Mouse (Mus musculus) limb, embryonic 13.5 days (tissue): Measurements from ENCODE around the gene Slc36a2. TPM values are rescaled to one million over a fixed set of nuclear protein-coding genes. Genes with fewer than 3 reads are reported as not detected.

Experiments
- ATAC-seq: fragments of 200-750 bp; cut with Nextera tagmentation; 2 replicates; pipeline ENCODE4 v1.8.0; 2017; ENCODE audit warnings: low read depth, moderate number of reproducible peaks, moderate TSS enrichment; ENCODE audit not compliant: low FRiP score
- H3K27ac ChIP-seq: fragments of 300-500 bp; sonication (generic); 2 replicates; pipeline ENCODE4 v1.5.1; 2015; ENCODE audit warnings: inconsistent platforms, mild to moderate bottlenecking, moderate library complexity
- H3K27me3 ChIP-seq: fragments of 300-500 bp; sonication (generic); 2 replicates; pipeline ENCODE4 v1.6.1; 2015; ENCODE audit warnings: mild to moderate bottlenecking, inconsistent platforms
- H3K36me3 ChIP-seq: fragments of 300-500 bp; sonication (generic); 2 replicates; pipeline ENCODE4 v1.6.1; 2015; ENCODE audit warnings: inconsistent platforms, mild to moderate bottlenecking, moderate library complexity
- H3K4me1 ChIP-seq: fragments of 300-500 bp; sonication (generic); 2 replicates; pipeline ENCODE4 v1.6.1; 2015; ENCODE audit warnings: inconsistent platforms
- H3K4me2 ChIP-seq: fragments of 300-500 bp; sonication (generic); replicated peaks from 2 replicates; pipeline ENCODE4 v1.6.1; 2015; ENCODE audit warnings: inconsistent platforms, mild to moderate bottlenecking, moderate library complexity
- H3K4me3 ChIP-seq: fragments of 300-500 bp; sonication (generic); 2 replicates; pipeline ENCODE4 v1.5.1; 2015; ENCODE audit warnings: moderate library complexity, mild to moderate bottlenecking, inconsistent platforms
- H3K9ac ChIP-seq: fragments of 300-500 bp; sonication (generic); 2 replicates; pipeline ENCODE4 v1.6.1; 2015; ENCODE audit warnings: mild to moderate bottlenecking, inconsistent platforms
- H3K9me3 ChIP-seq: fragments of 300-500 bp; sonication (generic); 2 replicates; pipeline ENCODE4 v1.6.1; 2016; ENCODE audit warnings: inconsistent platforms
- WGBS: fragments of 180-500 bp; shearing (Covaris S2); methylation state at CpG from one replicate; pipeline ENCODE4 v1.1.7; 2015; 5-methylcytosine and 5-hydroxymethylcytosine counted together
- polyA plus RNA-seq: library from polyadenylated mRNA; unstranded; fragments of >200 nt; fragmentation: Nextera tagmentation; extraction: Ambion mirVana; gene quantifications from 2 replicates; pipeline ENCODE4 v1.2.1, GENCODE M21; 2015

Gene Slc36a2
- polyA plus RNA-seq = 0.29 and 0.32 TPM in 2 replicates

DNA sequence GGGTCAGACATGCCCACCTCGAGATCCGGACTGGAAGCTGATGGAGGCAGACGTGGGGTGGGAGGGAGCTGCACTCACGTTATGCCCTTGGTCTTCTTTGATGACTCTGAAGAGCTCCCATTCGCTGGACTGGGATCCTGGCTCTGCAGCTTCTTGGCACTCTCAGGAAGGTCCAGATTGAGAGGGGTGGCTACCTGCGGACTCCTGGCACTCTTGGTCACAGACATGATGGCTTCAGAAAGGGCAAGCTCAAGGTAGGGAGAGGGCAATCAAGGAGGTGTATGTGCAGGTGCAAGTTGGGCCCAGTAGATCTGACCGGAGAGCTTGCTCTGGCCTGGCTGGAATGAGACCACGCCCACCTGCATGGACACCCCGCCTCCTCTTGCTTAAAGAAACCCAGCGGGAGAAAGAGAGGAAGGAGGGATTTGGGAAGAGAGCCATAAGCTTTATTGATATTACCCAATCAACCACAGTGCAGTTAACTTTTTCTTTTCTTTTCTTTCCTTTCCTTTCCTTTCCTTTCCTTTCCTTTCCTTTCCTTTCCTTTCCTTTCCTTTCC, at the start of gene Slc36a2:
Slc36a2 (minus strand) TSS at position 345 of the 559 bp plus-strand sequence.
- WGBS = 24% methylated on average over 10 of the region's 10 CpGs

DNA sequence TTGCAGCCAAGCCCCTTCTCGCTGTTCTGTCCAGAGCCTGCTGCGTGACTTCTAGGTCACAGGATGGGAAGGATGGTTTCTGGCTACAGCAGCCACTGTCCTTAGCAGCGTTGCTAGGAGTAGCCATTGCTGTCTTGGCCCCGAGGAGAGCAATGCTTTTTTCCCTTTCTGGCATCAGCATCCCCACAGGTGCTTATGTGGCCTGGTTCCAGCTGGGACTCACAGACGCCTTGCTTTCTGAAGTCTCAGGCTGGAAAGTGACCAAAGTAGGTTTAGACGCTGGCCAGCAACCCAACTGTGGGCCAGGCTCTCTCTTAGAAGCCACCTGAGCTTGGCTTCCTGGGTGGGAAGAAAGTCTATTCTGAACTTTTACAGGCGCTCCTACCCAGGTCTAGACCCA, 49.4 kb upstream of the Slc36a2 start:
- Histone ChIP-seq H3K4me3 (no peak overlapping the region), H3K27me3 (no peaks in the 10 kb centered on the region), H3K4me2 (no peak overlapping the region), H3K9me3 (no peaks in the 10 kb centered on the region), H3K4me1 (no peaks in the 10 kb centered on the region), H3K9ac (no peak overlapping the region), H3K36me3 (peaks cover 18% of the 10 kb centered on the region), H3K27ac (no peak overlapping the region)
- no peak for ATAC-seq
- 87% methylated on average over 7 of the region's 7 CpGs for WGBS

More for the DNA sequence above, at the start of gene Slc36a2:
- H3K4me3 ChIP-seq = no peak within 1 kb of the TSS
- H3K4me2 ChIP-seq = no peak within 1 kb of the TSS
- no peaks in the 10 kb centered on the region for H3K9me3 ChIP-seq
- H3K27me3 ChIP-seq = no peaks in the 10 kb centered on the region
- H3K36me3 ChIP-seq = no peaks in the 10 kb centered on the region
- no peak within 1 kb of the TSS for H3K27ac ChIP-seq
- ATAC-seq = no peak
- no peak within 1 kb of the TSS for H3K9ac ChIP-seq
- no peaks in the 10 kb centered on the region for H3K4me1 ChIP-seq

DNA sequence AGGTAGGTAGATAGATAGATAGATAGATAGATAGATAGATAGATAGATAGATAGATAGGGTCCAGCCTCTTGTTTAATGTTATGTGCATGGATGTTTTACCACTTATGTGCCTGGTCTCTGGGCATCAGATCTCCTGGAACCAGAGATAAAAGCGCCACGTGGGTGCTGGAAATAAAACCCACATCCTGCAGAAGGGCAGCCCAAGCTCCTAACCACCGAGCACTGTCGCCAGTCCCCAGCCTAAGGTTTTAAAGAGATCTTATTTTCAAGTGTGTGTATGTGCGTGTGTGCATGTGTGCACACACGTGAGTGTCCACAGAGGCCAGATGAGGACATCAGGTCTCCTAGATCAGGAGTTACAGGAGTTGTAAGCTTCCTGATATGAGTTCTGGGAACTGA, 46.2 kb upstream of the Slc36a2 start:
- Histone ChIP-seq H3K4me1 (no peaks in the 10 kb centered on the region), H3K9me3 (no peaks in the 10 kb centered on the region), H3K9ac (no peak overlapping the region), H3K36me3 (peaks cover 30% of the 10 kb centered on the region), H3K4me3 (no peak overlapping the region), H3K27me3 (no peaks in the 10 kb centered on the region), H3K4me2 (no peak overlapping the region), H3K27ac (no peak overlapping the region)
- no peak for ATAC-seq
- whole genome bisulfite sequencing = 87% methylated on average over 6 of the region's 6 CpGs

DNA sequence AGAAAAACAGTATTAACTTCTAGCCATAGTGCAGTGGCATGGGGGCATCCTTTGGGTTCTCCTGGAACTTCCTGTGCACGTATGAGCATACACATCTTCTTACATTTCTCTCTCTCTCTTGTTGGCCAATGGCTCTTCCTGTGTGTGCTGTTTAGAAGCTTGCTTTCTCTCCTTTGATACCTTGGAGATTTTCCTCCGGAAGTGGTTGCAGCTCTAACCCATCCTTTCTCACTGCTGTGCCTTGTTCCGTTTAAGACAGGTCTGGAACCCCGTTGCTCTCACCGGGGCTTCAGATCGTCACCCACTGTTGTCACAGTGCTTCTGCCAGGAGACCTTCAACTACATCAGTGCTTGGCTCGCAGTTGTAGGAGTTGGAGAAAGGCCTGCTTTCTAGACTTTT, 36.4 kb upstream of the Slc36a2 start:
- Histone ChIP-seq H3K4me3 (no peak overlapping the region), H3K4me2 (no peak overlapping the region), H3K9me3 (no peaks in the 10 kb centered on the region), H3K27me3 (no peaks in the 10 kb centered on the region), H3K27ac (no peak overlapping the region), H3K4me1 (no peaks in the 10 kb centered on the region), H3K36me3 (peaks cover 70% of the 10 kb centered on the region), H3K9ac (no peak overlapping the region)
- WGBS = 87% methylated on average over 7 of the region's 7 CpGs
- ATAC-seq = no peak

DNA sequence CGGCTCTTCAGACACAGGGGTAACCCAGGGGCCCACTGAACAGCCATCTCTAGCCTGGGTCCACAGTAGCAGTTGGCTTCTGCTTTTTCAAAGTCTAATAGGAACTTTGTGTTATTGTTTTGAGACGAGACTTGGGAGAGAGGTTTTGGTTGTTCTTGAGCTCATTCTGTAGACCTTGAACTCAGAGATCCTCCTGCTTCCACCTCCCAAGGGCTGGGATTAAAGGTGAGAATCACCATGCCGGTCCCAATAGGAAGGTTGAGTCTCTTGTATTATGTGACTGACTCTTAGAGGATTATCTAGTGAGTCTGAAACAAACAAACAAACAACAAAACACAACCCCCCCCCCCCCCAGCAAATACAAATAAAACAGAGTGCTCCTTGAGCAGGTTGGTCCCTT, 33.6 kb upstream of the Slc36a2 start:
- no peak overlapping the region for H3K4me3 ChIP-seq
- peaks cover 42% of the 10 kb centered on the region for H3K36me3 ChIP-seq
- no peak overlapping the region for H3K9ac ChIP-seq
- H3K9me3 ChIP-seq = no peaks in the 10 kb centered on the region
- no peak for ATAC-seq
- no peaks in the 10 kb centered on the region for H3K4me1 ChIP-seq
- H3K27me3 ChIP-seq = no peaks in the 10 kb centered on the region
- H3K27ac ChIP-seq = no peak overlapping the region
- 82% methylated on average over 3 of the region's 3 CpGs for whole genome bisulfite sequencing
- H3K4me2 ChIP-seq = no peak overlapping the region

DNA sequence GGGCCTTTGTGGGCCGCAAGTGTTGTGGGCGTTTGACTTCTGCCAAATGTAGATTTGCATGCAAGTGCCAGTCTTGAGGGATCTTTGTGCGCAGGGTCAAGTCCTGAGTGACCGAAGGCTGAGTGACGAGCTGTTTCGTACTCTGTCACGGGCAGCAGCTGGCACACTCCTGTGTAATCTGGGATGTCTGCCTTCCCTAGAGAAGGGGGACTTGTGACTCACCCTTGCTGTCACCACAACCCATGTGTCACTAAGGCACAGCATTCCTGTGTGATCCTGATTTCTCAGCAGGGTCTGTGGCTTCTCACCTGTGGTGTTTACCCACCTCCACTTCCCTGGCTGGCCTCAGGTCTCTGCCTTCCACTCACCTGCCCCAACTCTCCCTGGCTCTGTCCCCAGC, 33.0 kb upstream of the Slc36a2 start:
- no peak for ATAC-seq
- H3K9me3 ChIP-seq = 0 out of 2 replicates have a peak, but pooled peaks cover 2% of the 10 kb centered on the region
- H3K9ac ChIP-seq = no peak overlapping the region
- H3K36me3 ChIP-seq = peaks cover 36% of the 10 kb centered on the region
- H3K4me1 ChIP-seq = no peaks in the 10 kb centered on the region
- WGBS = 92% methylated on average over 7 of the region's 7 CpGs
- no peak overlapping the region for H3K4me3 ChIP-seq
- no peaks in the 10 kb centered on the region for H3K27me3 ChIP-seq
- H3K4me2 ChIP-seq = no peak overlapping the region
- H3K27ac ChIP-seq = no peak overlapping the region

DNA sequence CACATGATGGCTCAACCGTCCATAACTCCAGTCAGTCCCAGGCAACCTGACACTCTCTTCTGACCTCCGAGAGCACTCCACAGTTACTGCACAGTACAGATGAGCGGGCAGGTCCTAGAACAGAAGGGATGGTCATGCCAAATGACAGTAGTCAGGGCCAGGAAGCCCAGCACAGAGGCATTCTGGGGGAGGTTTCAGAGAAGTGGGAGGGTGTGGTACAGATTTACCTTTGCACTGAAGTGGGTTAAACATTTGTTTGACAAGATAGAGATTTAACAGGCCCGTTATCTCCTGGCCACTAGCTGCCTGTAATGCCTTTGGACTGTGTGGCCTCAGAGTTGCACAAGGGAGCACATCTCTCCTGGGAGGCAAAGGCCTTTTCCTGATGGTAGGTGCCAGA, 32.5 kb upstream of the Slc36a2 start:
- H3K27ac ChIP-seq = no peak overlapping the region
- H3K4me3 ChIP-seq = no peak overlapping the region
- H3K27me3 ChIP-seq = no peaks in the 10 kb centered on the region
- no peaks in the 10 kb centered on the region for H3K4me1 ChIP-seq
- no peak overlapping the region for H3K9ac ChIP-seq
- H3K9me3 ChIP-seq = 0 out of 2 replicates have a peak, but pooled peaks cover 6% of the 10 kb centered on the region
- no peak for ATAC-seq
- WGBS = 80% methylated on average over 4 of the region's 4 CpGs
- H3K4me2 ChIP-seq = no peak overlapping the region
- peaks cover 34% of the 10 kb centered on the region for H3K36me3 ChIP-seq

DNA sequence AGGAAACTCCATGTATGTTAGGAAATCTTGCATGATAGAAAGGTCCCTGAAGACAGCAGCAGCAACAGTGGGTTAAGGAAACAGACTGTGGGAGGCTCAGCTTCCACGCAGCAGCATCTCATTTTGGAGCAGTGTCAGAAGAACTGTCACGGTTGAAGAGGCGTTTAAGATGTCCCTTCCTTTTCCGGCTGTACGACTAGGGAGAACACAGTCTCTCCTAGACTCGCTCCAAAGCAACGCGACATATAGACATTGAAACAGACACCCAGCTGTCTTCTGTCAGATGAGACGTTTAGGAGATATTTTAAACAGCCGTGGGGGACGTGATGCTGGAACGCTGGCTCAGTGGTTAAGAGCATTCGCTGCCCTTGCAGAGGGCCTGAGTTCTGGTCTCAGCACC, 32.0 kb upstream of the Slc36a2 start:
- Histone ChIP-seq H3K27me3 (no peaks in the 10 kb centered on the region), H3K9ac (no peak overlapping the region), H3K27ac (no peak overlapping the region), H3K9me3 (0 out of 2 replicates have a peak, but pooled peaks cover 6% of the 10 kb centered on the region), H3K4me2 (no peak overlapping the region), H3K36me3 (peaks cover 30% of the 10 kb centered on the region), H3K4me1 (no peaks in the 10 kb centered on the region), H3K4me3 (no peak overlapping the region)
- WGBS = 87% methylated on average over 13 of the region's 13 CpGs
- no peak for ATAC-seq

DNA sequence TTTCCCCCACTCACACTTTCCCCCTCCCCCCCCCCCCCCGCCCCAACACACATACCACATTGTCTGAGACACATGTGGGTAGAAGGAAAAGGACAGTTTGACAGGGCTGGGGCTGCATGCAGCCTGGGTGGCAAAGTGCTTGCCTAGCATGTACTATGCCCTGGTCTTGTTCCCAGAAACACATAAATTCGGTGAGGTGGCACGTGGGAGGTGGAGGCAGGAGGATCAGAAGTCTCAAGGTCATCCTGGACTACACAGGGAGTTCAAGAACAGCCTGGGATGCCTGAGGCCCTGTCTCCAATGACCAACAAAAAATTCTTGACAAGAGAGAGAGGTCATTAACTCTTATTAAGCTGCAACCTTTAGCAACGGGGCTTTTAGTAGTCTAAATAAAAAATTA, 31.2 kb upstream of the Slc36a2 start:
- ATAC-seq = no peak
- no peak overlapping the region for H3K27ac ChIP-seq
- no peak overlapping the region for H3K4me2 ChIP-seq
- H3K4me3 ChIP-seq = no peak overlapping the region
- H3K27me3 ChIP-seq = no peaks in the 10 kb centered on the region
- 0 out of 2 replicates have a peak, but pooled peaks cover 6% of the 10 kb centered on the region for H3K9me3 ChIP-seq
- H3K4me1 ChIP-seq = 0 out of 2 replicates have a peak, but pooled peaks cover under 1% of the 10 kb centered on the region
- no peak overlapping the region for H3K9ac ChIP-seq
- WGBS = 62% methylated on average over 4 of the region's 4 CpGs
- H3K36me3 ChIP-seq = peaks cover 23% of the 10 kb centered on the region

DNA sequence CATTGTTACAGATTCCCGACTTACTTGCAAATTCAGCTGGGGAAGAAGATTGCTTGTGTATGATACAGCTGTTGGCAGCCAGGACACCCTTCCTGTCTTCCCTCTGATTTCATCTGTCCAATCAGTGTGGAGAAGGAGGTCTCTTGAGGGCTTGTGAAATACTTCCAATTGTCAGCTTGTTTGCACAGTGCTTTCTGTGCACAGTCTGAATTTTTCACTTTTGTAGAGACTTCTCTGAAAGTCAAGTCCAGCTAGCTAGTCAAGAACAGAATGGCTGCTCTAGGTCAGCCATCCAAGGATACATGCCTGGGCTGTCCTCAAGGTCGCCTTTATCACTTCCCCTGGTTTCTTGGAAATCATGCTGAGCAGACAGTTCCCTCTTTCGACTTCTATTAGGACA, 30.1 kb upstream of the Slc36a2 start:
- H3K4me1 ChIP-seq = 0 out of 2 replicates have a peak, but pooled peaks cover 6% of the 10 kb centered on the region
- H3K9me3 ChIP-seq = 0 out of 2 replicates have a peak, but pooled peaks cover 6% of the 10 kb centered on the region
- 85% methylated on average over 3 of the region's 3 CpGs for WGBS
- no peaks in the 10 kb centered on the region for H3K27me3 ChIP-seq
- no peak overlapping the region for H3K4me3 ChIP-seq
- peaks cover 12% of the 10 kb centered on the region; the same call in 1 of the 2 replicates for H3K36me3 ChIP-seq
- no peak overlapping the region for H3K4me2 ChIP-seq
- H3K27ac ChIP-seq = no peak overlapping the region
- H3K9ac ChIP-seq = no peak overlapping the region
- no peak for ATAC-seq

DNA sequence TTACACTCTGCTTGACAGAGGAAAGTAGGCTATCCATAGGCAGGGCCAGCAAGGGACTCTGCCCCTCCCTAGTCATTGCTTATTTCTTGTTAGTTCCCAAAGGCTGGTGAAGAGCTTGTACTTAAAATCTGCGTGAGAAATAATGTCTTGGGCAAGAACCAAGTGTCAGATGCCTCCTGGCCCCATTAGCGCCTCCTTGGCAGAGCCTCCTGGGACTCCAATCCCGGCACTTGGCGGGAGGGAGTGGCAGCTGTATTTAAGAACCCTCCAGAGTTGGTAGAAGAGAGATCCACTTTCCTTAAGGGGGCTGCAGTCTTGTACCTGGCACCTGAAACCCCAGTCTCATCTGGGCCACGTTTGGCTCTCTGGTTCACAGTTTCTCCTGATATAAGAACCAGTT, 29.3 kb upstream of the Slc36a2 start:
- 76% methylated on average over 5 of the region's 5 CpGs for WGBS
- H3K4me1 ChIP-seq = peaks cover 14% of the 10 kb centered on the region
- no peak overlapping the region for H3K4me3 ChIP-seq
- peaks cover 4% of the 10 kb centered on the region; the same call in 1 of the 2 replicates for H3K36me3 ChIP-seq
- no peak overlapping the region for H3K9ac ChIP-seq
- no peak overlapping the region for H3K4me2 ChIP-seq
- ATAC-seq = no peak
- H3K9me3 ChIP-seq = 0 out of 2 replicates have a peak, but pooled peaks cover 6% of the 10 kb centered on the region
- H3K27me3 ChIP-seq = no peaks in the 10 kb centered on the region
- H3K27ac ChIP-seq = no peak overlapping the region

DNA sequence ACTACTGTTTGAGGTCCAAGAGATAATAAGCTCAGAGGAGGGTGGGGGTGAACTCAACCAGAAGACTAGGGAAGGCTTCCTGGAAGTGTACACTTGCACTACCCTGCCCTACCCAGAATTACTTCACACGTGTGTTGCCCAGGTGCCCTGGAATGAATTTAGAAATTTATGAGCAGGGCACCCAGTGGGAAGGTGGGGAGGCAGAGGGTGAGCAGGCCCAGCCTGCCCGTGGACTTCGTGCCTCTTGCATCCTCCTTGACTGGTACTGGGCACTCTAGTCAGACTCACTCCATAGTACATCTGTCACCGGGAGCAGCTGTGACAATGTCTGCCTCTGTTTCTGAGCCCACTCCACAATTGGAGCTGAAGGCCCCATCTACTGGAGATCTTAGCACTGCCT, 28.6 kb upstream of the Slc36a2 start:
- Histone ChIP-seq H3K4me2 (no peak overlapping the region), H3K27me3 (no peaks in the 10 kb centered on the region), H3K9ac (no peak overlapping the region), H3K4me3 (no peak overlapping the region), H3K36me3 (no peaks in the 10 kb centered on the region), H3K27ac (no peak overlapping the region), H3K9me3 (0 out of 2 replicates have a peak, but pooled peaks cover 6% of the 10 kb centered on the region), H3K4me1 (peaks cover 14% of the 10 kb centered on the region)
- no peak for ATAC-seq
- 84% methylated on average over 4 of the region's 4 CpGs for WGBS
